Mouse (Mus musculus) midbrain, postnatal 0 days (tissue): Measurements from ENCODE around the gene Sf3a1. TPM values are rescaled to one million over a fixed set of nuclear protein-coding genes. Genes with fewer than 3 reads are reported as not detected.

Source experiments
- ATAC-seq: fragments of 200-750 bp; cut with Nextera tagmentation; 2 replicates; pipeline ENCODE4 v1.8.0; 2017; ENCODE audit warnings: moderate number of reproducible peaks, mild to moderate bottlenecking, moderate TSS enrichment, moderate library complexity; ENCODE audit not compliant: low FRiP score
- DNase-seq: peaks from one replicate; pipeline ENCODE4 v3.0.0-alpha.2; 2015; ENCODE audit warnings: low spot score
- H3K27ac ChIP-seq: fragments of 300-500 bp; sonication (generic); 2 replicates; pipeline ENCODE4 v1.5.1; 2014; ENCODE audit warnings: low read depth, mild to moderate bottlenecking, low read length, mixed read lengths
- H3K27me3 ChIP-seq: fragments of 300-500 bp; sonication (generic); 2 replicates; pipeline ENCODE4 v1.6.1; 2014; ENCODE audit warnings: low read length, control low read depth, mixed read lengths; ENCODE audit not compliant: insufficient read depth
- H3K36me3 ChIP-seq: fragments of 300-500 bp; sonication (generic); 2 replicates; pipeline ENCODE4 v1.6.1; 2014; ENCODE audit warnings: low read length, control low read depth, mixed read lengths; ENCODE audit not compliant: insufficient read depth
- H3K4me1 ChIP-seq: fragments of 300-500 bp; sonication (generic); 2 replicates; pipeline ENCODE4 v1.6.1; 2014; ENCODE audit warnings: mild to moderate bottlenecking, control low read depth, antibody characterized with exemption, low read length, mixed read lengths; ENCODE audit not compliant: insufficient read depth
- H3K4me2 ChIP-seq: fragments of 300-500 bp; sonication (generic); 2 replicates; pipeline ENCODE4 v1.6.1; 2014; ENCODE audit warnings: low read depth, mild to moderate bottlenecking, low read length, mixed read lengths; ENCODE audit not compliant: poor library complexity, severe bottlenecking
- H3K4me3 ChIP-seq: fragments of 300-500 bp; sonication (generic); 2 replicates; pipeline ENCODE4 v1.5.1; 2014; ENCODE audit warnings: low read depth, mild to moderate bottlenecking, low read length, moderate library complexity
- H3K9ac ChIP-seq: fragments of 300-500 bp; sonication (generic); replicated peaks from 2 replicates; pipeline ENCODE4 v1.6.1; 2014; ENCODE audit warnings: mild to moderate bottlenecking, low read length, moderate library complexity, mixed read lengths; ENCODE audit not compliant: poor library complexity, severe bottlenecking
- H3K9me3 ChIP-seq: fragments of 300-500 bp; sonication (generic); 2 replicates; pipeline ENCODE4 v1.6.1; 2016; ENCODE audit warnings: low read length, control low read depth
- CTCF ChIP-seq: IDR thresholded peaks from 2 replicates; pipeline ENCODE4 v1.5.1; 2016; ENCODE audit warnings: antibody characterized with exemption, mild to moderate bottlenecking
- WGBS: fragments of 180-500 bp; shearing (Covaris S2); extraction: QIAGEN DNeasy Blood & Tissue Kit; methylation state at CpG from one replicate; pipeline ENCODE4 v1.1.7; 2014; 5-methylcytosine and 5-hydroxymethylcytosine counted together
- microRNA-seq: library from miRNA; unstranded; fragments of <30 nt; microRNA quantifications from one replicate; pipeline ENCODE4, GENCODE M21; 2016; ENCODE audit warnings: borderline number of aligned reads
- polyA plus RNA-seq: library from polyadenylated mRNA; unstranded; fragments of >200 nt; fragmentation: Nextera tagmentation; extraction: Ambion mirVana; gene quantifications from 2 replicates; pipeline ENCODE4 v1.2.1, GENCODE M21; 2015
- total RNA-seq: library from RNA; depleted of rRNA; stranded (reverse); fragments of >200 nt; gene quantifications from 2 replicates; pipeline ENCODE4 v1.2.3, GENCODE M21; 2014; rRNA removed

Sf3a1 gene
- total and polyA plus RNA-seq, 2 experiments from 2014 or later: 37.3 to 49.6 TPM

- no peak for TF ChIP-seq CTCF
- DNase-seq: no peak
- H3K4me1 ChIP-seq: no peaks in the 10 kb centered on the region
- no peak overlapping the region for H3K4me3 ChIP-seq
- H3K9ac ChIP-seq: no peak overlapping the region
- no peaks in the 10 kb centered on the region for H3K9me3 ChIP-seq
- H3K36me3 ChIP-seq: no peaks in the 10 kb centered on the region
- 42% methylated on average over 2 of the region's 2 CpGs for WGBS
- no peaks in the 10 kb centered on the region for H3K27me3 ChIP-seq
- no peak overlapping the region for H3K4me2 ChIP-seq
- ATAC-seq: no peak
- H3K27ac ChIP-seq: no peak overlapping the region
Observed at GRCm38 (mm10) chr11:4224223-4224622, 64.1 kb downstream of the Sf3a1 start.

- H3K9me3 ChIP-seq: no peaks in the 10 kb centered on the region
- DNase-seq: no peak
- H3K9ac ChIP-seq: no peak overlapping the region
- H3K27me3 ChIP-seq: no peaks in the 10 kb centered on the region
- H3K36me3 ChIP-seq: no peaks in the 10 kb centered on the region
- ATAC-seq: no peak
- H3K4me1 ChIP-seq: no peaks in the 10 kb centered on the region
- no peak overlapping the region for H3K27ac ChIP-seq
- no peak for TF ChIP-seq CTCF
- H3K4me3 ChIP-seq: no peak overlapping the region
- no peak overlapping the region for H3K4me2 ChIP-seq
- 79% methylated on average over 5 of the region's 5 CpGs for WGBS
Observed at GRCm38 (mm10) chr11:4226569-4227325, 66.6 kb downstream of the Sf3a1 start.

GRCm38 (mm10) chr11:4228463-4228862 lies 68.3 kb downstream of the Sf3a1 start:
- ATAC-seq: 0 out of 2 replicates have a peak, but pooled peaks have one; percentile 56
- no peak overlapping the region for H3K27ac ChIP-seq
- no peak overlapping the region for H3K9ac ChIP-seq
- no peaks in the 10 kb centered on the region for H3K27me3 ChIP-seq
- H3K4me3 ChIP-seq: no peak overlapping the region
- H3K4me1 ChIP-seq: no peaks in the 10 kb centered on the region
- H3K4me2 ChIP-seq: no peak overlapping the region
- peak; percentile 86 for DNase-seq
- no peaks in the 10 kb centered on the region for H3K9me3 ChIP-seq
- WGBS: 51% methylated on average over 8 of the region's 8 CpGs
- no peaks in the 10 kb centered on the region for H3K36me3 ChIP-seq
- TF ChIP-seq CTCF: no peak

- no peak for ATAC-seq
- WGBS: 57% methylated on average over 4 of the region's 4 CpGs
- no peak for TF ChIP-seq CTCF
Observed at GRCm38 (mm10) chr11:4229841-4230240, 69.7 kb downstream of the Sf3a1 start.

GRCm38 (mm10) chr11:4231435-4231834 lies 71.3 kb downstream of the Sf3a1 start:
- H3K4me3 ChIP-seq: no peak overlapping the region
- DNase-seq (no peak), ATAC-seq (no peak)
- no peak overlapping the region for H3K9ac ChIP-seq
- H3K27ac ChIP-seq: no peak overlapping the region
- no peaks in the 10 kb centered on the region for H3K36me3 ChIP-seq
- 88% methylated on average over 2 of the region's 2 CpGs for WGBS
- H3K9me3 ChIP-seq: no peaks in the 10 kb centered on the region
- no peak overlapping the region for H3K4me2 ChIP-seq
- no peak for TF ChIP-seq CTCF
- H3K4me1 ChIP-seq: no peaks in the 10 kb centered on the region
- H3K27me3 ChIP-seq: no peaks in the 10 kb centered on the region

More at GRCm38 (mm10) chr11:4229841-4230240, 69.7 kb downstream of the Sf3a1 start:
- Histone ChIP-seq H3K9me3 (no peaks in the 10 kb centered on the region), H3K27me3 (no peaks in the 10 kb centered on the region), H3K4me3 (no peak overlapping the region), H3K36me3 (no peaks in the 10 kb centered on the region), H3K4me1 (no peaks in the 10 kb centered on the region), H3K9ac (no peak overlapping the region), H3K4me2 (no peak overlapping the region), H3K27ac (no peak overlapping the region)
- no peak for DNase-seq

Small RNAs within 50 kb of the gene (microRNA-seq; reads per million reads assigned to microRNA genes)
- 10.1 reads per million, percentile 21 among the genes with 10 or more reads in this experiment for gene Mir3060

Other genes starting within 250 kb of the Sf3a1 start
- gene Slc35e4, start 245.7 kb upstream of the Sf3a1 start, total RNA-seq: 48.2 and 56.5 TPM in 2 replicates
- 27.3 and 27.4 TPM in 2 replicates for gene Slc35e4, start 245.7 kb upstream of the Sf3a1 start, polyA plus RNA-seq
- 20.9 and 28.8 TPM in 2 replicates for gene Tcn2, start 228.2 kb upstream of the Sf3a1 start, total RNA-seq
- 22.0 and 27.0 TPM in 2 replicates for gene Tcn2, start 228.2 kb upstream of the Sf3a1 start, polyA plus RNA-seq
- 36.1 and 37.7 TPM in 2 replicates for gene Pes1, start 196.4 kb upstream of the Sf3a1 start, total RNA-seq
- 49.0 TPM in 2 replicates for gene Pes1, start 196.4 kb upstream of the Sf3a1 start, polyA plus RNA-seq
- gene 4930556J24Rik, start 183.6 kb upstream of the Sf3a1 start, total RNA-seq: 0.16 TPM in 1 of 2 replicates, not detected in the other
- gene 4930556J24Rik, start 183.6 kb upstream of the Sf3a1 start, polyA plus RNA-seq: 0.26 TPM in 1 of 2 replicates, not detected in the other
- 17.0 and 20.9 TPM in 2 replicates for gene Gal3st1, start 176.7 kb upstream of the Sf3a1 start, total RNA-seq
- gene Gal3st1, start 176.7 kb upstream of the Sf3a1 start, polyA plus RNA-seq: 12.7 and 14.4 TPM in 2 replicates
- not detected in 2 replicates for gene Sec14l4, start 128.9 kb upstream of the Sf3a1 start, total RNA-seq
- 0.05 TPM in 1 of 2 replicates, not detected in the other for gene Sec14l4, start 128.9 kb upstream of the Sf3a1 start, polyA plus RNA-seq
- 1.5 and 1.8 TPM in 2 replicates for gene Sec14l3, start 95.5 kb upstream of the Sf3a1 start, total RNA-seq
- 4.3 and 5.1 TPM in 2 replicates for gene Sec14l3, start 95.5 kb upstream of the Sf3a1 start, polyA plus RNA-seq
- gene Mtfp1, start 64.9 kb upstream of the Sf3a1 start, total RNA-seq: 13.5 and 17.7 TPM in 2 replicates
- gene Mtfp1, start 64.9 kb upstream of the Sf3a1 start, polyA plus RNA-seq: 15.4 and 19.6 TPM in 2 replicates
- gene Sec14l2, start 36.9 kb upstream of the Sf3a1 start, total RNA-seq: 8.2 and 13.2 TPM in 2 replicates
- 5.5 and 6.9 TPM in 2 replicates for gene Sec14l2, start 36.9 kb upstream of the Sf3a1 start, polyA plus RNA-seq
- gene Rnf215, start 25.1 kb upstream of the Sf3a1 start, total RNA-seq: 93.8 and 112 TPM in 2 replicates
- 49.2 and 52.9 TPM in 2 replicates for gene Rnf215, start 25.1 kb upstream of the Sf3a1 start, polyA plus RNA-seq
- gene Ccdc157, start 57 bp upstream of the Sf3a1 start, total RNA-seq: 22.0 and 23.3 TPM in 2 replicates
- 9.0 and 10.7 TPM in 2 replicates for gene Ccdc157, start 57 bp upstream of the Sf3a1 start, polyA plus RNA-seq
- gene Tbc1d10a, start 26.4 kb downstream of the Sf3a1 start, total RNA-seq: 41.9 and 48.4 TPM in 2 replicates
- gene Tbc1d10a, start 26.4 kb downstream of the Sf3a1 start, polyA plus RNA-seq: 31.9 and 36.2 TPM in 2 replicates
- gene Castor1, start 57.9 kb downstream of the Sf3a1 start, total RNA-seq: 9.7 and 10.6 TPM in 2 replicates
- gene Castor1, start 57.9 kb downstream of the Sf3a1 start, polyA plus RNA-seq: 4.9 and 7.5 TPM in 2 replicates
- gene Osm, start 76.1 kb downstream of the Sf3a1 start, total RNA-seq: 0.16 TPM in 1 of 2 replicates, not detected in the other
- gene Osm, start 76.1 kb downstream of the Sf3a1 start, polyA plus RNA-seq: 0.10 and 0.14 TPM in 2 replicates
- gene Lif, start 97.2 kb downstream of the Sf3a1 start, total RNA-seq: 0.05 TPM in 2 replicates
- gene Lif, start 97.2 kb downstream of the Sf3a1 start, polyA plus RNA-seq: 0.05 TPM in 1 of 2 replicates, not detected in the other